ENCODE assay signal across 10 mouse cellular contexts in the genomic region with DNA sequence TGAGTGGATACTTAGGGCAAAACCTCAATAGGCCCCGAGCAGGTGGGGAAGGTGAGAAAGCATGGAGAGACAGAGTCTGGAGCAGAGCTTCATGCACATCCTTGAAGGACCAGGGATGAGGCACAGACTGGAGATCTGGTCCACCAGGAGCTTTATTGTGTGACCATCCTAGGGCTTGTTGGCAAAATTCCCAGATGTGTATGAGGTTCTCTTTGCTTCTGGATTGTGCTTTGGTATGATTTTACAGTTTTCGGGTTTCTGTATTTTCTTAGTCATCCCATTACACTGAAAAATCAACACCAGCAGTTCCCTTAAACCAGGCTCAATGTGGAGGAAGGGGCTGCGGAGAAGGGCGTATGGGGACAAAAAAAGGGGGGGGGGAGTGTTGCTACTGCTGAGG.
DNase-seq lines count a peak whose midpoint lies in the region; ATAC-seq lines count a peak whose summit lies in the region.
"Had no signal": no experiment of that assay in that cellular context is flagged by ENCODE, and none has a peak within 500 bp of the region (broad histone marks: within the 10 kb centered on the region; RNA-seq: fewer than 3 reads in every experiment).

No protein-coding gene starts in this region.

- 24% methylated on average over 4 of the region's 4 CpGs for WGBS in lung, embryonic 16.5 days
- WGBS in forebrain, embryonic 14.5 days = 18% methylated on average over 4 of the region's 4 CpGs
- WGBS in limb, embryonic 13.5 days = 37% methylated on average over 4 of the region's 4 CpGs
- 24% methylated on average over 4 of the region's 4 CpGs for WGBS in neural tube, embryonic 15.5 days

- no peaks in the 10 kb centered on the region for H3K27me3 ChIP-seq in lung, embryonic 16.5 days (ENCODE audit: control insufficient read depth, insufficient read depth, low read depth, low read length)
- H3K27me3 ChIP-seq in forebrain, embryonic 14.5 days (replicated peaks; ENCODE audit: control insufficient read depth, insufficient read depth, low read length) = no peaks in the 10 kb centered on the region
- peaks cover 6% of the 10 kb centered on the region; the same call in 1 of the 2 replicates for H3K27me3 ChIP-seq in limb, embryonic 13.5 days
- H3K27me3 ChIP-seq in neural tube, embryonic 15.5 days (replicated peaks) = peaks cover 54% of the 10 kb centered on the region
- H3K27me3 ChIP-seq: liver, embryonic 13.5 days had no signal

- peaks cover 9% of the 10 kb centered on the region; the same call in 1 of the 2 replicates for H3K4me1 ChIP-seq in lung, embryonic 16.5 days (replicated peaks; ENCODE audit: control insufficient read depth, insufficient read depth, low read length)
- H3K4me1 ChIP-seq in forebrain, embryonic 14.5 days (ENCODE audit: control insufficient read depth, insufficient read depth, low read length) = peaks cover 17% of the 10 kb centered on the region
- H3K4me1 ChIP-seq in limb, embryonic 13.5 days = peaks cover 13% of the 10 kb centered on the region
- H3K4me1 ChIP-seq in neural tube, embryonic 15.5 days = peaks cover 22% of the 10 kb centered on the region
- H3K4me1 ChIP-seq: liver, embryonic 13.5 days had no signal

- peak; percentile 32; the same call in 1 of the 2 replicates for ATAC-seq in lung, embryonic 16.5 days (ENCODE audit: low read depth)
- ATAC-seq in forebrain, embryonic 14.5 days = peak; percentile 7; the same call in 1 of the 2 replicates
- no peak for ATAC-seq in limb, embryonic 13.5 days (ENCODE audit: low FRiP score, low read depth)
- ATAC-seq in neural tube, embryonic 15.5 days (ENCODE audit: low FRiP score) = peak; percentile 39; the same call in 1 of the 2 replicates

- H3K9ac ChIP-seq in lung, embryonic 16.5 days (ENCODE audit: low read length) = no peak overlapping the region
- no peak overlapping the region for H3K9ac ChIP-seq in forebrain, embryonic 14.5 days (ENCODE audit: low read length)
- 0 out of 2 replicates have a peak overlapping the region, but pooled peaks have one; percentile 19 for H3K9ac ChIP-seq in limb, embryonic 13.5 days
- H3K9ac ChIP-seq in neural tube, embryonic 15.5 days (replicated peaks) = no peak overlapping the region
- H3K9ac ChIP-seq: liver, embryonic 13.5 days had no signal

- H3K4me3 ChIP-seq in lung, embryonic 16.5 days (ENCODE audit: low read length) = no peak overlapping the region
- no peak overlapping the region for H3K4me3 ChIP-seq in forebrain, embryonic 14.5 days (ENCODE audit: low read depth, low read length)
- no peak overlapping the region for H3K4me3 ChIP-seq in limb, embryonic 13.5 days
- 0 out of 2 replicates have a peak overlapping the region, but pooled peaks have one; percentile 1 for H3K4me3 ChIP-seq in neural tube, embryonic 15.5 days (replicated peaks)
- H3K4me3 ChIP-seq: liver, embryonic 13.5 days had no signal

- H3K4me2 ChIP-seq in lung, embryonic 16.5 days (ENCODE audit: low read depth, low read length) = peak overlapping the region; percentile 39; the same call in 1 of the 2 replicates
- peak overlapping the region; percentile 34 for H3K4me2 ChIP-seq in forebrain, embryonic 14.5 days (ENCODE audit: low read length)
- H3K4me2 ChIP-seq in limb, embryonic 13.5 days (replicated peaks) = peak overlapping the region; percentile 40
- peak overlapping the region; percentile 43 for H3K4me2 ChIP-seq in neural tube, embryonic 15.5 days
- H3K4me2 ChIP-seq: liver, embryonic 13.5 days had no signal

- H3K9me3 ChIP-seq in lung, embryonic 16.5 days (ENCODE audit: control insufficient read depth, low read length) = no peaks in the 10 kb centered on the region
- H3K9me3 ChIP-seq in forebrain, embryonic 14.5 days (replicated peaks; ENCODE audit: control insufficient read depth, low read length) = no peaks in the 10 kb centered on the region
- no peaks in the 10 kb centered on the region for H3K9me3 ChIP-seq in limb, embryonic 13.5 days
- no peaks in the 10 kb centered on the region for H3K9me3 ChIP-seq in neural tube, embryonic 15.5 days (replicated peaks)
- H3K9me3 ChIP-seq: liver, embryonic 13.5 days had no signal

- no peak for DNase-seq in lung, postnatal 25 days (ENCODE audit: low spot score)
- no peak for DNase-seq in forebrain, embryonic 14.5 days (ENCODE audit: low spot score)
- DNase-seq in right cerebral cortex, postnatal 4 days = no peak
- DNase-seq in embryo, embryonic 9.5 days (ENCODE audit: extremely low spot score) = no peak
- DNase-seq: heart, postnatal 10 days; liver, embryonic 13.5 days; thymus, adult 2 months had no signal

- no peak overlapping the region for H3K27ac ChIP-seq in lung, embryonic 16.5 days (ENCODE audit: low read length)
- H3K27ac ChIP-seq in forebrain, embryonic 14.5 days (ENCODE audit: low read depth, low read length) = peak overlapping the region; percentile 35
- H3K27ac ChIP-seq in limb, embryonic 13.5 days = no peak overlapping the region
- peak overlapping the region; percentile 45 for H3K27ac ChIP-seq in neural tube, embryonic 15.5 days (replicated peaks)
- H3K27ac ChIP-seq: liver, embryonic 13.5 days had no signal

- H3K36me3 ChIP-seq in lung, embryonic 16.5 days (ENCODE audit: control insufficient read depth, insufficient read depth, low read length) = no peaks in the 10 kb centered on the region
- H3K36me3 ChIP-seq in forebrain, embryonic 14.5 days (ENCODE audit: control insufficient read depth, insufficient read depth, low read length) = no peaks in the 10 kb centered on the region
- H3K36me3 ChIP-seq in limb, embryonic 13.5 days = no peaks in the 10 kb centered on the region
- H3K36me3 ChIP-seq in neural tube, embryonic 15.5 days = no peaks in the 10 kb centered on the region
- H3K36me3 ChIP-seq: liver, embryonic 13.5 days had no signal

Comparison
In these comparisons a context has a peak if more than half of its experiments do, and no peak if none do; other contexts are left out.
1. H3K27ac ChIP-seq: peak in forebrain, embryonic 14.5 days (single experiment) and neural tube, embryonic 15.5 days (single experiment); none in lung, embryonic 16.5 days (single experiment) and limb, embryonic 13.5 days (single experiment).
2. Peak in every context shown above with its lines, with median percentiles within 50 percentile points of each other: H3K4me2 ChIP-seq.